Comparison of ENCODE assay signal across 15 mouse cellular contexts in genomic region chr2:70497715-70498318, GRCm38 (mm10). TPM values are rescaled to one million over a fixed set of nuclear protein-coding genes. Genes with fewer than 3 reads are reported as not detected.
A peak's percentile ranks its signal among the peaks of the same experiment; 100 is the strongest.
DNase-seq lines count a peak whose midpoint lies in the region; ATAC-seq lines count a peak whose summit lies in the region.
"Had no signal": no experiment of that assay in that cellular context is flagged by ENCODE, and none has a peak within 500 bp of the region (broad histone marks: within the 10 kb centered on the region; RNA-seq: fewer than 3 reads in every experiment).

No protein-coding gene starts in this region.

- no peak overlapping the region for H3K4me2 ChIP-seq in intestine, embryonic 14.5 days (ENCODE audit: low read length)
- H3K4me2 ChIP-seq: liver, embryonic 13.5 days; midbrain, embryonic 11.5 days had no signal

- peak; percentile 50 for DNase-seq in kidney, adult 9 months
- DNase-seq in kidney, adult 8-10 months: no peak
- peak; percentile 21 for DNase-seq in retina, postnatal 1 day
- no peak for DNase-seq in retina, embryonic 14.5 days (ENCODE audit: low spot score)
- DNase-seq in intestine, embryonic 14.5 days (ENCODE audit: low spot score): peak; percentile 49
- no peak for DNase-seq in yolk sac, embryonic 10.5 days (ENCODE audit: low spot score)
- DNase-seq: adrenal gland, postnatal 10 days; cerebellum, adult 2 months; layer of hippocampus, postnatal 36 days; left cerebral cortex, postnatal 4 days; liver, embryonic 13.5 days; thymus, postnatal 4 days had no signal

- no peak overlapping the region for H3K27ac ChIP-seq in intestine, embryonic 14.5 days (ENCODE audit: low read depth)
- H3K27ac ChIP-seq: hindbrain, embryonic 10.5 days; liver, embryonic 13.5 days had no signal

- H3K27me3 ChIP-seq in intestine, embryonic 14.5 days (replicated peaks; ENCODE audit: control insufficient read depth, insufficient read depth, low read length): peaks cover 6% of the 10 kb centered on the region; the same call in 1 of the 2 replicates
- H3K27me3 ChIP-seq: liver, embryonic 13.5 days had no signal

- WGBS in intestine, embryonic 14.5 days: 27% methylated on average over 13 of the region's 13 CpGs

- ATAC-seq in intestine, embryonic 14.5 days (replicated peaks; ENCODE audit: low FRiP score, low TSS enrichment, low read depth): no peak
- ATAC-seq in erythroid progenitor cell, adult 5-6 weeks (replicated peaks; ENCODE audit: low FRiP score, poor library complexity, severe bottlenecking): no peak

- H3K36me3 ChIP-seq in intestine, embryonic 14.5 days (ENCODE audit: control insufficient read depth, insufficient read depth, low read length): no peaks in the 10 kb centered on the region
- H3K36me3 ChIP-seq: hindbrain, embryonic 10.5 days; liver, embryonic 13.5 days had no signal

- no peaks in the 10 kb centered on the region for H3K4me1 ChIP-seq in intestine, embryonic 14.5 days (replicated peaks; ENCODE audit: control insufficient read depth, insufficient read depth, low read length)
- H3K4me1 ChIP-seq: hindbrain, embryonic 10.5 days; liver, embryonic 13.5 days had no signal

- no peaks in the 10 kb centered on the region for H3K9me3 ChIP-seq in intestine, embryonic 14.5 days (ENCODE audit: control insufficient read depth, low read length)
- H3K9me3 ChIP-seq: hindbrain, embryonic 10.5 days; liver, embryonic 13.5 days had no signal

- no peak overlapping the region for H3K4me3 ChIP-seq in intestine, embryonic 14.5 days (ENCODE audit: low read depth, low read length)
- H3K4me3 ChIP-seq: hindbrain, embryonic 10.5 days; liver, embryonic 13.5 days had no signal

- H3K9ac ChIP-seq in intestine, embryonic 14.5 days (ENCODE audit: low read length): no peak overlapping the region
- H3K9ac ChIP-seq: liver, embryonic 13.5 days had no signal

RNA-seq across cellular contexts. Expression of gene Erich2, which starts 10.8 kb away (rescaled TPM):
- polyA plus RNA-seq in intestine, embryonic 14.5 days (2014; fragmentation: Nextera tagmentation; extraction: Ambion mirVana): 0.88 and 1.9 TPM in 2 replicates
- not detected in 2 replicates for total RNA-seq in erythroid progenitor cell, adult 5-6 weeks (2015; ENCODE audit: low replicate concordance)
- not detected in 2 replicates for total RNA-seq in erythroid progenitor cell, adult 5-6 weeks (2017; ENCODE audit: low replicate concordance)
- polyA plus RNA-seq: liver, embryonic 13.5 days had no signal

RNA-seq across cellular contexts. Expression of gene Sp5, which starts 23.1 kb away (rescaled TPM):
- 0.60 and 0.90 TPM in 2 replicates for polyA plus RNA-seq in intestine, embryonic 14.5 days (2014; fragmentation: Nextera tagmentation; extraction: Ambion mirVana)
- total RNA-seq in erythroid progenitor cell, adult 5-6 weeks (2015; ENCODE audit: low replicate concordance): not detected in 2 replicates
- total RNA-seq in erythroid progenitor cell, adult 5-6 weeks (2017; ENCODE audit: low replicate concordance): not detected in 2 replicates

RNA-seq across cellular contexts. Expression of gene Gad1, which starts 55.1 kb away (rescaled TPM):
- polyA plus RNA-seq in intestine, embryonic 14.5 days (2014; fragmentation: Nextera tagmentation; extraction: Ambion mirVana): 0.16 TPM in 1 of 2 replicates, not detected in the other
- total RNA-seq in erythroid progenitor cell, adult 5-6 weeks (2015; ENCODE audit: low replicate concordance): not detected in 2 replicates
- total RNA-seq in erythroid progenitor cell, adult 5-6 weeks (2017; ENCODE audit: low replicate concordance): not detected in 2 replicates

Comparison
In these comparisons a context has a peak if more than half of its experiments do, and no peak if none do; other contexts are left out.
1. DNase-seq: peak in kidney, adult 9 months (single experiment), retina, postnatal 1 day (single experiment) and intestine, embryonic 14.5 days (single experiment); none in kidney, adult 8-10 months (0 of 2), retina, embryonic 14.5 days (single experiment) and yolk sac, embryonic 10.5 days (single experiment).